Mouse (Mus musculus): ENCODE measurements around the gene Nt5c3b.

The Nt5c3b gene

DNA sequence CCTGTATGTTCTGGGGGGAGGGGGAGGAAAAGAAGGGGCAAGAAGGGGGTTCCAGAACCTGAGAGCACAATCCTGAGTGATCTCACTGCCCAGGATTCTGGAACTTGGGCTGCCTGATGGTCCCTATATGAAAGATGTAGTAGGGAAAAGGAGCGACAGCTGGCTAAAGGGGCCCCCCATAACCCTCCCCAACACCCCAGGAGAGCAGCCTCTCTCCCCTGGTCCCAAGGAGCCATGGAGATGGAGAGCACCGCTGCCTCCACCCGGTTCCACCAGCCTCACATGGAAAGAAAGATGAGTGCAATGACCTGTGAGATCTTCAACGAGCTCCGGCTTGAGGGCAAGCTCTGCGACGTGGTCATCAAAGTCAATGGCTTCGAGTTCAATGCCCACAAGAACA, at the start of gene Nt5c3b, which contains the start of gene Klhl10:
Gene Nt5c3b (minus strand): TSS at position 12 of the 400 bp plus-strand sequence.
Gene Klhl10 (plus strand): TSS at position 121 of the 400 bp plus-strand sequence.
- DNase-seq, result no peak

DNA sequence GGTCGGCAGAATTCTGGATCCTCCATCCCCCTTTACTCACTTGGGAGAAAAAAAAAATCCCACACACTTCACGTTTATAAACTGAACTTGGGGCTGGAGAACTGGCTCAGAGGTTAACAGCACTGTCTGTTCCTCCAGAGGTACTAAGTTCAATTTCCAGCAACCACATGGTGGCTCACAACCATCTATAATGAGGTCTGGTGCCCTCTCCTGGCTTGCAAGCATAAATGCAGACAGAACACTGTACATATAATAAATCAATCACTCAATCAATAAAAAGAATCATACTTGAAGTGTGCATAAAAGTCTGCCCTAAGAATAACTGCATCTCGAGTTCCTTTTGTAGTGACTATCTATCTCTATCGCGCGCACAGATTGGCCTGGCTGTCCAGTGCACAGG, 49.3 kb upstream of the Nt5c3b start:
- no peak for DNase-seq

- peak in 1 of 2 experiments; percentile 30 for DNase-seq
Measured at GRCm38 (mm10) chr11:100485801-100486538, 44.4 kb upstream of the Nt5c3b start.

GRCm38 (mm10) chr11:100484461-100484860, 42.9 kb upstream of the Nt5c3b start:
- DNase-seq, result no peak

GRCm38 (mm10) chr11:100479152-100479551, 37.5 kb upstream of the Nt5c3b start:
- DNase-seq, result peak in 1 of 2 experiments; percentile 15

GRCm38 (mm10) chr11:100476281-100476680, 34.7 kb upstream of the Nt5c3b start:
- DNase-seq, result peak in 1 of 2 experiments; percentile 9

DNA sequence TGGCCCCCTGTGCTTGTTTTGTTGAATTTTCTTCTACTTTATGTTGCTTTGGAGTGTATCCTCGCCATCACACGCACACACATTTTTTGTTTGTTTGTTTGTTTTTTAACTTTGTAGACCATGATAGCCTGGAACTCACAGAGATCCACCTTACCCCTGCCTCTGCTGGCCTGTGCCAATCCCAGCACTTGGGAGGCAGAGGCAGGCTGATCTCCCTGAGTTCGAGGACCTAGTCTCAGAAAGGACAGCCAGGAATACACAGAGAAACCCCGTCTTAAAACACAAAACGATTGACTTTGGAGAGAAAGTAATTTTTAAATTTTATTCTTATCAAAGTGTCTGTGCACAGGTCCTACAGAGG, 31.3 kb upstream of the Nt5c3b start:
- no peak for DNase-seq

GRCm38 (mm10) chr11:100472197-100472934, 30.8 kb upstream of the Nt5c3b start, which contains the start of gene Klhl11:
TSS of gene Klhl11 (minus strand) at chr11:100472741.
- peak; percentile 88 to 91 for DNase-seq

GRCm38 (mm10) chr11:100471352-100472196, 30.0 kb upstream of the Nt5c3b start:
- DNase-seq, result peak in 1 of 2 experiments; percentile 4

- no peak for DNase-seq
Measured at GRCm38 (mm10) chr11:100465833-100466232, 24.2 kb upstream of the Nt5c3b start.

DNA sequence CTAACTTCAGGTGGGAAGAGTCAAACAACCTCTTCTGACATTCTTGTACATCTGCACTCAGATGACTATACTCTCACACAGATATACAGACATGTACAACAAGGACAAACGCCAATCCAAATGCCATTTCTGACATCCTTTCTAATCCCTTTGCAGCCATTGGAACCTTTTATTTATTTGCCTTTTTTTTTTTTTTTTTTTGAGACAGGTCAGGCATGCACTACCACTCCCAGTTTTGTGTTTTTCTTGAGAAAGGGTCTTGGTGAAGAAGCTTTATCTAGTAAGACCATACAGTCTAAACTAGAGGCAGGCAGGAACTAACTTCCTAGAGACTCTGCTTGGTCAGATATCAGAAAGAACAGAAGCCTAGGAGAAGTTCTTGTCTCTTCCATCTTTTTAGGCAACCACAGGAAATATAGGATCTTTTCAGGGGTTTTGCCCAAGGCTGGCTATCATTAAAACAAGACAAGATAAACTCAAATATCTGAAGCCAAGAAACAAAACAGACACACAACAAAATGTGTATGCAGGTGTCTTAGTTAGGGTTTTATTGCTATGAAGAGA, 23.7 kb upstream of the Nt5c3b start:
- no peak for DNase-seq

GRCm38 (mm10) chr11:100462699-100463098, 21.1 kb upstream of the Nt5c3b start:
- DNase-seq, result no peak

DNA sequence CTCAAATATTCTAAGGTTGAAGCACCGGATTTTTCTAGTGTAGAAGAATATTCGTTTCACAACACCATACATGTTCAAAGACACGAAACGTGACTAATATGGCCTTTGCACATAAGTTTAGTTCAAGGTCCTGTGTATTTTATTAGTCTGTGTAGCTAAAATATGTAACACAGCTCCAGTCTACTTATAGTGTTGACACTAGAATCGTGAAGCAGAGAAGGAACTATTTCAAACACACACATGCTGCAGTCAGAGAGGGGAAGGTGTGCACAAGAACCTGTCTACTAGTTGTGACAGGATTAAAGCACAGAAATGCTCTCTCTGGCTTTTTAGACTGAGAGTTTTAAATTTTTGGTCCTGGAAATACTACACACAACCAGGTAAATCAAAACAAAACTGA, 16.1 kb upstream of the Nt5c3b start:
- no peak for DNase-seq

GRCm38 (mm10) chr11:100457247-100457646, 15.6 kb upstream of the Nt5c3b start:
- DNase-seq, result peak in 1 of 2 experiments; percentile 21

GRCm38 (mm10) chr11:100442625-100443024, 1.0 kb upstream of the Nt5c3b start:
- no peak for DNase-seq

DNA sequence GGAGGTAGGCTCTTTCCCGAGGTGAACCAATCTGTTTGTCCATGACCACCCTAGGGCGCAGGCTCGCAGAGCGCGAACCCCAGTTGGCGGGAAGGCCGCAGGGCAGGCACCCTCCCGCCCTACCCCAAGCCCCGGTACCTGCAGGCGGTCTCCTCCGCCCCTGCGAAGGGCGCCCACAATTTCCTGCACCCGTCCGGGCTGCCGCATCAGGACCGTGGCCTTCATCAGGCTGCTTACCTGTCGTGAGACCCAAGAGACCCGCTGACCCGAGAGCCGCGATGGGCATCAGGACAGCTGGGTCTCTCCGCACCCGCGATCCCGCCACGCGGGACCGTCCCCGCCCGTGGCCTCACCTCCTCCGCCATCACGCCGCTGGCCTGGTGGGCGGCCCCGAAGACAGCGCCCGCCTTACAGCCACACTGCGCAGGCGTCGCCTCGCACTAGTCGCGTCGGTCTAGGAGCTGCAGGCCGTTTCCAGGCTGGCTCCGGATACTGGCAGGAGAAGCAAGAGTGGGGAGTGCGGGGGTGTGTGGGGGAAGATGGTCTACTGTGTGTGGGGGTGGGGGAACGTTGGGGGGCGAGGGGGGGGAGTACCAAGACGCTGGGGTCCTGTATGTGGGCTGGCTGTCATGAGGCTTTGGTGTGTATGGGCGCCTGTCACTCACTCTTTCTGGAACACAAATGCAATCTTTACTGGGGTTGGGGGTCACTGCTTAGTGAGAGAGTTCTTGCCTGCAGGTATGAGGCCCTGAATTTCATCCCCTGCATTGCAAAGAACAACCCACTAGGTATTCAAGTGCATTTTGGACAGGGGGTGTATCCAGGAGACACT, 701 bp downstream of the Nt5c3b start:
- DNase-seq, result peak; percentile 86 to 91

DNA sequence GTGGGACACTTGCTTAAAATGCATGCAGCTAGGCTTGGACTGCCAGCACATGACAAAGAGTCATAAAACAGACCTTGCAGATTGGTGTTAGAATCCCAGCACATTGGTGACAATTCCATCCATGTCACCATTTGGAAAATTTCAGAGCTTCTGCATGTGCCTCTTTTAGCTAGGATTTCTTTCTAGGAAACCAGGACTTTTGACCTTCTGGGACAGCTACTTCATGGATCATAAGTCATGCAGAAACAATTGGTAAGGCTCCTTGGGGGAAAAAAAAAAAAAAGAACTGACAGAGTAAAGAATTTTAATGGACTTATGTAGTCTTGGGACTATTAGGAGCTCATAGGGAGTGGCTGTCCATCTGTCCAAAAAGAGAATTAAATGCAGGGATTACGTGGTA, 3.7 kb downstream of the Nt5c3b start:
- no peak for DNase-seq

DNA sequence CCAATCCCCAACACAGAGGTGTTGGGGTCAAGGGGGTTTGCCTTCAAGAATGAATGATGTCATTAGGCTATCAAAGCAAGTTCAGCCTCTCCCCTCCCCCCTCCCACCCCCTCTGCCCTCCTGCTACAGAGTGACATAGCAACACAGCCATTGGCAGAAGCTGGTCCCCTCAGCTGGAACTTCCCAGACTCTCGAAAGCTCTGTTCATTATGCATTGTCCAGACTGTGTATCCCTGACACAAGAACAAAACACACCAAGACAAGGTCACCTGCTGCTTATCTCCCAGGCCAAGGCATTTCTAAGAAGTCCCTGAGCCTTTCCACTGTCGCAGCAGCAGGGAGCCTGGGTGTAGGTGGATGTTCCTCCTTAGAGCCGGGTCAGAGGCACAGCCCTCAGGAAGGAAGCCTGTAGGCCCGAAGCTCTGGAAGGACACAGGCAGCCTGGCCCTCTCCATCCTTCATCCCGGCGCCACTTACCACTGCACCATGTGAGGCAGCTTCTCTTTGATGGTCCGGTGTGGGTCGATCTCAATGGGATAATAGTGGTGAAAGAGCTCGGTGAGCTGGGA, 5.8 kb downstream of the Nt5c3b start:
- DNase-seq, result no peak

DNA sequence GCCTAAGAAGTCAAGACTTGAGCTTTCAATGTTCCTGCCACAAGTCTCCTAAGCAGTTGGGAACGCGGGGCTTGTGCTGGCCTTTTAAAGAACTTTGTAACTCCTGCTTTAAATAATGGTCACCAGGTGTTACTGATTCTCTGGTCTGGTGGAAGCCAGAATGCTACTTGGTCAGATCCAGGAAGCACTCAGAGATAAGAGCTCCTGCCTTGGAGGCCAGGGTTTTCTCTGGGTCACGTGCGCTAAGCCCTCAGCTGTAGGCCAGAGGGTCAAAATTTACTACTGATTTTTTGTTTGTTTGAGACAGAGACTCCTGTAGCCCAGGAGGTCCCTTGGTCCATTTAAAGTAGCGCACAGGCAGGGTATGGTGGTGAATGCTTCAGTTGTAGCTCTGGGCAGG, 9.6 kb downstream of the Nt5c3b start:
- peak in 1 of 2 experiments; percentile 42 for DNase-seq

DNA sequence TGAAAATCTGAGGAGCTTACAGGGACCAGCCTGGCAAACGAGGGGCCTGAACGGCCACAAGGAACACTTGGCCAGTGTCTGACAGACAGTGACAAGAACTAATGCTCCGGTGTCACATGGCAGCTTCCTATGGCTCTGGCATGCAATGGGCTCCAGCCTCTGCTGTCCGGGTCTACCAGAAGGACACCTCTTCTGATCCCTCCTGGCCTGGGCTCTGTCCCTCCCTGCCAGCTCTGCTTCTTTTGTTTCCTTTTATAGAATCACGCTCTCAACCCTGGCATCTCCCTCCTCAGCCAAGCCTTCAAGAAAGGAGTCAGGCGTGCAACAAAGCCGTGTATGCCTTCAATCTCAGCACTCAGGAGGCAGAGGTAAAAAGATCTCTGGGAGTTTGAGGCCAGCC, 11.6 kb downstream of the Nt5c3b start:
- no peak for DNase-seq

- DNase-seq, result no peak
Measured at GRCm38 (mm10) chr11:100428612-100429199, 12.9 kb downstream of the Nt5c3b start.

All from lung, adult 18-20 months (tissue).